Mouse (Mus musculus): ENCODE measurements around the gene Rreb1. TPM values are rescaled to one million over a fixed set of nuclear protein-coding genes. Genes with fewer than 3 reads are reported as not detected.

The Rreb1 gene
- total and polyA plus RNA-seq, 2 experiments from 2014 or later = 2.3 to 6.0 TPM

DNA sequence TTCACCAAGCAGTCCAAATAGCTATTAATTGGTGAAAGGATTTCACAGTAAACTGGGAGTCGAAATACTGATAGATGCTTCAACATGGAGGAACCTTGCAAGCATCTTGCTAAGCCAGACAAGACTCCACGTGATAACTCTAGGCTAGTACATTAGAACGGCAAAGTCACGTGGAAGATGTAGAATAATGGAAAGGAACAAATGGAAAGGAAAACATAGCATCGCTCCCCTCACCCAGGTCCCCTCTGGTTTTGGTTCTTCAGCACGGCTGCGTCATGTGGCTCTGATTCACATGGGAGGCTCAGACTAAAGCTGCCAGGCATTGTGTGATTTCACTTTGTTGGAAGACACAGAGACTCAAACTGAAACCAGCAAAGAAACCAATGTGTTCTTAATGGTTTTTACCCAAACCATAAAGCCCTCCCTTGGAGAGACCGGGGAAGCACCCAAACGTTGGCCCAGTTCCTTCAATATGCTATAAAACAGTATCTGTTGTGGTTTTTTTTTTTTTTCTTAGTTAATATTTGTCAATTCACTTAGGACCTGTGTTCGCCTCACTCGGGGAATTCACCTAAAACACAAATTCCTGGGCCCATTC is 14.6 kb downstream of the Rreb1 start:
- Histone ChIP-seq H3K27ac (no peak overlapping the region), H3K4me1 (ENCODE audit: insufficient read depth, low read length) (no peaks in the 10 kb centered on the region), H3K4me2 (ENCODE audit: low read depth, low read length) (no peak overlapping the region), H3K27me3 (ENCODE audit: insufficient read depth, low read length) (no peaks in the 10 kb centered on the region), H3K9me3 (ENCODE audit: low read length) (no peaks in the 10 kb centered on the region), H3K4me3 (ENCODE audit: low read length) (no peak overlapping the region), H3K9ac (replicated peaks; ENCODE audit: low read length) (no peak overlapping the region), H3K36me3 (ENCODE audit: insufficient read depth, low read length) (no peaks in the 10 kb centered on the region)
- TF ChIP-seq CTCF (IDR thresholded peaks at IDR 0.05; ENCODE audit: low read depth) = no peak
- WGBS = 92% methylated on average over 11 of the region's 11 CpGs
- DNase-seq (ENCODE audit: low spot score) (no peak), ATAC-seq (no peak)

GRCm38 (mm10) chr13:37798811-37799210 is 20.6 kb downstream of the Rreb1 start:
- no peak overlapping the region for H3K9ac ChIP-seq (replicated peaks; ENCODE audit: low read length)
- H3K36me3 ChIP-seq (ENCODE audit: insufficient read depth, low read length) = no peaks in the 10 kb centered on the region
- no peak for TF ChIP-seq CTCF (IDR thresholded peaks at IDR 0.05; ENCODE audit: low read depth)
- H3K4me1 ChIP-seq (ENCODE audit: insufficient read depth, low read length) = no peaks in the 10 kb centered on the region
- ATAC-seq = no peak
- no peak overlapping the region for H3K27ac ChIP-seq
- no peak overlapping the region for H3K4me2 ChIP-seq (ENCODE audit: low read depth, low read length)
- DNase-seq (ENCODE audit: low spot score) = no peak
- WGBS = 93% methylated on average over 8 of the region's 8 CpGs
- no peaks in the 10 kb centered on the region for H3K27me3 ChIP-seq (ENCODE audit: insufficient read depth, low read length)
- H3K4me3 ChIP-seq (ENCODE audit: low read length) = no peak overlapping the region
- no peaks in the 10 kb centered on the region for H3K9me3 ChIP-seq (ENCODE audit: low read length)

DNA sequence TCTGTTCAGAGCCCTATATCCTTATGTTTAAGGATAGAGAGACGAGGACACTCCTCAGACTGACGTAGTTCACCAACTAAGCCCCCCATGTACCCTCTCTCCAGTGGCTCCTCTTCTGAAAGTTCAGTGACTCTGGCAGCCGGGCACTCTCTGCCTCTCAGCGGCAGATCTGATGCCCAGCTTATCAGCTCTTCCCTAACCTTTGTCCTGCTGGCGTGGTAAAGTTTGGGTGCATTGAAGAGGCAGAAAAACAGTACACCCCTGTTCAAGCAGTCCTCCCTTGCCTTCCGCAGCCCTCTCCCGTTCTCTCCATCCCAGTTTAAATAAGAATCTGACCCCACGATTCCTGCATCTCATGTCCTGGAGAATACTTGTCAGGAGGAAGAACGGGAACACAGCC is 21.2 kb downstream of the Rreb1 start:
- Histone ChIP-seq H3K4me1 (ENCODE audit: insufficient read depth, low read length) (no peaks in the 10 kb centered on the region), H3K36me3 (ENCODE audit: insufficient read depth, low read length) (no peaks in the 10 kb centered on the region), H3K27ac (no peak overlapping the region), H3K4me3 (ENCODE audit: low read length) (no peak overlapping the region), H3K9me3 (ENCODE audit: low read length) (no peaks in the 10 kb centered on the region), H3K4me2 (ENCODE audit: low read depth, low read length) (no peak overlapping the region), H3K27me3 (ENCODE audit: insufficient read depth, low read length) (no peaks in the 10 kb centered on the region), H3K9ac (replicated peaks; ENCODE audit: low read length) (no peak overlapping the region)
- ATAC-seq = no peak
- DNase-seq (ENCODE audit: low spot score) = no peak
- TF ChIP-seq CTCF (IDR thresholded peaks at IDR 0.05; ENCODE audit: low read depth) = no peak
- 86% methylated on average over 9 of the region's 9 CpGs for WGBS

GRCm38 (mm10) chr13:37801101-37802075 is 23.2 kb downstream of the Rreb1 start:
- H3K27me3 ChIP-seq (ENCODE audit: insufficient read depth, low read length) = no peaks in the 10 kb centered on the region
- H3K9ac ChIP-seq (replicated peaks; ENCODE audit: low read length) = no peak overlapping the region
- H3K9me3 ChIP-seq (ENCODE audit: low read length) = no peaks in the 10 kb centered on the region
- no peaks in the 10 kb centered on the region for H3K36me3 ChIP-seq (ENCODE audit: insufficient read depth, low read length)
- no peaks in the 10 kb centered on the region for H3K4me1 ChIP-seq (ENCODE audit: insufficient read depth, low read length)
- H3K4me3 ChIP-seq (ENCODE audit: low read length) = no peak overlapping the region
- H3K4me2 ChIP-seq (ENCODE audit: low read depth, low read length) = no peak overlapping the region
- no peak for DNase-seq (ENCODE audit: low spot score)
- TF ChIP-seq CTCF (IDR thresholded peaks at IDR 0.05; ENCODE audit: low read depth) = no peak
- WGBS = 62% methylated on average over 11 of the region's 11 CpGs
- H3K27ac ChIP-seq = no peak overlapping the region
- no peak for ATAC-seq

DNA sequence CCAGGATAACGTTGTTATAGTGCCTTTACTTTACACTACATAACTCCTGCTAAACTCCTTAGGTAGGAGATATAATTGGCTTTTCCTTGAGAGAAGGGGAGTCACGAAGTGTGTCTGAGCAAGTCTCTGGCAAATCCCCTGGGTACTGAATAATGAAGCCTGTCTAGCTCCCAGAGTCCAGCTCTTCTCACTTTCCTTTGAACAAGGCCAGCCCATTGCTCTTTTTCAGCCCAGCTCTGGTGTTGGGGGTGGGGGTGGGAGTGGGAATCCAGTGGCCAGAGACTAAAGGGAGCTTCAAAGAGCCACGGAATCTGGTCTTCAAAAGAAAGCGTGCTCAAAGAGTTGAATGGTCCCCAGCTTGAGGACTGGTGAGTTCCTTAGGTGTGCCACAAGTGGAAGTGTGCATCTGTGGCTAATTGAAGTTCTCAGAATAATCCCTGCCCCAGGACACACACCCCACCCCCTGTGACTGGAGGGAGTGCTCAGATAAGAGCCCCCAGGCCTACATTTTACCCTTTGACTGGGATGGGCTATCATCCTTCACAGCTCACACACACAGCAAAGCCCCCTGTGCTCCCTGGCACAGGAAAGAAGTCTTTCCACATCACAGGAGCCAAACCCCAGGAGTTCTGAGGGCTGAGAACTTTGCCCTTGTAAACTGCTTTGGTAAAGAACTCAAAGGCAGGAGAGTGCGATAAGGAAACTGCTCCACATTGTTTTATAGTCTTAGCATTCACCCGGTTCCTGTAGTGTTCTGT is 24.2 kb downstream of the Rreb1 start:
- no peaks in the 10 kb centered on the region for H3K4me1 ChIP-seq (ENCODE audit: insufficient read depth, low read length)
- DNase-seq (ENCODE audit: low spot score) (peak; percentile 9), ATAC-seq (no peak)
- no peak overlapping the region for H3K27ac ChIP-seq
- no peaks in the 10 kb centered on the region for H3K36me3 ChIP-seq (ENCODE audit: insufficient read depth, low read length)
- no peak for TF ChIP-seq CTCF (IDR thresholded peaks at IDR 0.05; ENCODE audit: low read depth)
- H3K9me3 ChIP-seq (ENCODE audit: low read length) = no peaks in the 10 kb centered on the region
- H3K9ac ChIP-seq (replicated peaks; ENCODE audit: low read length) = no peak overlapping the region
- no peak overlapping the region for H3K4me3 ChIP-seq (ENCODE audit: low read length)
- H3K4me2 ChIP-seq (ENCODE audit: low read depth, low read length) = no peak overlapping the region
- 28% methylated on average over 6 of the region's 6 CpGs for WGBS
- H3K27me3 ChIP-seq (ENCODE audit: insufficient read depth, low read length) = no peaks in the 10 kb centered on the region

DNA sequence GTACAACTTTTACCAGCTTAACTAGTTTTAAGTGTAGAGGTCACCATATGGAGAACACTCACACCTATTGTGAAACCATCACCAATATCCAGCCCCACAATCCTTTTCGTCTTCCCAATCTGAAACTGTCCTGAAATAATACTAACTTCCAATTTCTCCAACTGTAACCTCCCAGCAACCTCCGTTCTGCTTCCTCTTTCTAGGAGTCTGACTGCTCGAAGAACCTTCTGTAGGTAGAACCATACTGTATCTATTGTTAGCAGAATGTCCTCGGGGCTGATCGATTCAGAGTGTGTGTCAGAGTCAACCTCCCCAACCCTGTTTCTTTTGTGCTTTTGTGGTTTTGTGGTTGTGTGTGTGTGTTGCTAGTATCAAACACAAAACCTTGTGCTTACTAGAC is 25.0 kb downstream of the Rreb1 start:
- TF ChIP-seq CTCF (IDR thresholded peaks at IDR 0.05; ENCODE audit: low read depth) = no peak
- Histone ChIP-seq H3K4me3 (ENCODE audit: low read length) (no peak overlapping the region), H3K4me2 (ENCODE audit: low read depth, low read length) (no peak overlapping the region), H3K27ac (no peak overlapping the region), H3K9me3 (ENCODE audit: low read length) (no peaks in the 10 kb centered on the region), H3K9ac (replicated peaks; ENCODE audit: low read length) (no peak overlapping the region), H3K36me3 (ENCODE audit: insufficient read depth, low read length) (no peaks in the 10 kb centered on the region), H3K27me3 (ENCODE audit: insufficient read depth, low read length) (no peaks in the 10 kb centered on the region), H3K4me1 (ENCODE audit: insufficient read depth, low read length) (no peaks in the 10 kb centered on the region)
- 86% methylated on average over 5 of the region's 5 CpGs for WGBS
- ATAC-seq (no peak), DNase-seq (ENCODE audit: low spot score) (no peak)
